Mouse (Mus musculus): Measurements from ENCODE around the gene Trpm3.
A peak's percentile ranks its signal among the peaks of the same experiment; 100 is the strongest.
"Not testable (repeated sequence)": the region's sequence is repeated elsewhere in the genome, so short reads cannot be mapped to it uniquely, and the experiment has no call there.

Trpm3 gene

DNA sequence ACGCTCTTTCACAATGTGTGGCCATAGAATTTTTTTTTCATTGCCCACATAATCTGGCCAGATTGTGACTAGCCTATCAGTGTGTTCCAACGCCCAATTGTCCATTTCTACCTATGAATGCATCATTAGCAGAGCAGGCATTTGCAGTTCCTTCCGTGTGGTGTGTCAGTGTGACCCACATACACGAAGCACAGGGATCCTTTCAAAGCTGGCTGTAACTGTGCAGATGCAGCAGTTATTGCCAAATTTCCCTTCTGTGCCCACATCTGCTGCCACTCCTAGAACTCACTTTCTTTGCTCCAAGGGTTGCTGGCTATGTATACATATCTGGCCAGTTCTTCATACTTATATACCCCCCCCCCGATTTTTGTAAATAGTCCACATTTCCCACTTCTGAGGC lies 834.9 kb downstream of the Trpm3 start:
- DNase-seq (ENCODE audit: low spot score): no peak

DNA sequence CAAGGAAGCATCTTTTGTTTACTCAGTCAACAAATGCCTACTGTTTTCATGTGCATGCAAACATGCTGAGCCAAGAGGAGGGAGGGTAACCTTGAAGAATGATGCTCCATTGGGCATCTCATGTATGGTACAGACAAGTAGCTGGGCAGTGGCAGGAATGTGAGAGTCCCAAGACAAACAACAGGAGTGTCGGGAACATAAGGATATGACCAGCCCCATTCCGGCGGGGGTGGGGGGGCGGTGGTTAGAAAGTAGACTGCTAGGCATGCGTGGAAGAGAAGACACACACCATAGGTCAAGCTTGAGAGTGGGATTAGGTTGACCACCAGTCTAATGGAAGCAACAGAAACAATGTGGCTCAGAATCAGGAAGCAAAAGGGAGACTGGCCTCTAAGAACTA lies 837.0 kb downstream of the Trpm3 start:
- no peak for DNase-seq (ENCODE audit: low spot score)

DNA sequence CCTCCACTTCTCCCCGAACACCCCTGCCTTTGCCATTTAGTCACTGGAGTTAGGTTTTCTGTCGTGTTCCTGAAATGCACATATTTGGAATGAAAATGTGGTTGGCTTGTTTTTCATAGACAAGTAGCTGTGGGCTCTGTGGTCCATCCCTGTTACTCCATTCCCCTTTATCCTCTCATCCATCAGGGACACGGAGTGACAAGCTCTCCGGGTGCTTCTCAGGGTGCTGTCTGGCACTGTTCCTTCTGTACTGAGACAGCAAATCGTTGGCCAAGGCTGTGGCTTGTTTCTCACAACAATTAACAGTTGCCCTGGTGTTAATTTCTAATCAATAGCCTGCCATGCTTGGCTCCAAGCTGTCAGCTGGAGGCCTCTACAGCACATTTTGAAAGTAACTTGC lies 838.7 kb downstream of the Trpm3 start:
- DNase-seq (ENCODE audit: low spot score): no peak

DNA sequence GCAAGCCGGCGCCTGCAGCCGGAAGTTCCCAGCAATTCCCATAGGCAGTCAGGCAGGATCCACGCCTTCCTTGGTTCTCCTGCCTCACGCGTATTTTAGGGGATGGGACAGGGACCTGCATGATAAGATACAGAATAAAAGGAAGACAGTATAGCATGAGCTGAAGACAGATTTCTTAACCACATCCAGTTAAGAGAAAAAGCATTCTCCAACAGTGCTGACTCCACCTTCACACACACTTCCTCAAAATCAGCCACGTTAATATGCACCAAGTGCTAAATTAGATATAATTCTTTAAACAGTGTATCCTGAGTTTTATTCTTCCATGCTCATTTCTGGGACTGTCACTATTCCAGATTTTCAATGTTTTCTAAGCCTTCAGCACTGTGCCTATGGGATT lies 839.9 kb downstream of the Trpm3 start:
- no peak for DNase-seq (ENCODE audit: low spot score)

DNA sequence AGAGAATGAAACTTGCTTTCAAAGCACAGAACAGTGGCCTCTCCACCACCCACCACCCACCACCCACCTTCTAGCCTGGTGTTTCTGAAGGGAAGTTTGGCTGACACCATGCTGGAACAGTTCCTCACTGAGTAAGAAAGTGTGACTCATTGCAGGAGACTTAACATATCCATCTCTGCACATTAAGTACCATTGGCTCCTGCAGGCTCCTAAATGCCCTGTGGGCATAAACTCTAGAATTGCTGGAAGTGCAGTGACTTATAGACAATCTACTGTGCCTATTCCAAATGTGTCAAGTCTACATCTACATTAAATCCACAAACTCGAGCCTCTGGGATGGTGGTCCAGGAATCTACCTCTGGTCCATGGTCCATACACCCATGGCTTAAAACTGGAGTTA lies 840.3 kb downstream of the Trpm3 start:
- no peak for DNase-seq (ENCODE audit: low spot score)

DNA sequence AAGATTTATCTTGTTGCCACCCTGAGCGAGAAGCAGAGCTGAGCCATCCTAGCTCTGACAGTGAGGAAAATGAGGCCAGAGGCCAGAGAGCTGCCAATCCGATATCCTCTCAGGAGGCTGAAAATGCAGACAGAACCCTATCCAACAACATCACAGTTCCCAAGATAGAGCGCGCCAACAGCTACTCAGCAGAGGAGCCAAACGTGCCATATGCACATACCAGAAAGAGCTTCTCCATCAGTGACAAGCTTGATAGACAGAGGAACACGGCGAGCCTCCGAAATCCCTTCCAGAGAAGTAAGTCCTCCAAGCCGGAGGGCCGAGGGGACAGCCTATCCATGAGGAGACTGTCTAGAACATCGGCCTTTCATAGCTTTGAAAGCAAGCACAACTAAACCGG lies 849.1 kb downstream of the Trpm3 start:
- no peak for DNase-seq (ENCODE audit: low spot score)

DNA sequence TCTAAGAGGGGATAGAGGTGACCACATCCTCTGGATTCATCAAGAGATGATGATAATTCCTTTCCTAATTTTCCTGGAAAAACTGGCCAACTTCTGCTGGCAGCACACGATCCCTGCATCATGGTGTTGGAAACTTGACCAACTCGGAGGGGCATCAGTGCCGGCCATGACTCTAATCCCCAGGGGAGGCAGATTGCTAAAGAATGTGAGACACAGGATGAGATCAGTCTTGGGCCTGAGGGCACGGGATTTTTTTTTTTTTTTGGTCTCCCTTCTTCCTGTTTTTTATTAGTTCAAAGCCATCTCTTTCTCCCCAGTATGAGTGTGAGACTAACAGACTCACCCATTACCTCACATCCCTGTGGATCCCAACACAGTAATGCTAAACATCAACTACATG lies 855.1 kb downstream of the Trpm3 start:
- DNase-seq (ENCODE audit: low spot score): no peak

DNA sequence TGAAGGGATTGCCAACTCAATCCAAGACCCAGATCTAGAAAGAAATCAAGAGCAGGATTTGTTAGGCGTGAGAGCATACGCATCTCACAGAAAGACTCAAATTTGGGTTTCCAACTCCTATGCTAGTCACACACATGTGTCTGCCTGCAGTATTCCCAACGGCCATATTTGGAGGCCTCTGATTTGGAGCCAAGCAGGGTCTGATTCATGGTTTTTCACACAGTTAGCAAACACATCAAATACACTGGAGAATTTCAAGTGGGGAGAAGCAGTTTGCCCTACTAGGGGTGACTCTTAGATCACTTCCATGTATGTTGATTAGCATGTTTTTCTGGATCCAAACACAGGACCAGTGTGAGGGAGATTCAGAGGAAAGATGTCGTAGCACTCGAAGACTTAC lies 855.7 kb downstream of the Trpm3 start:
- DNase-seq (ENCODE audit: low spot score): no peak

DNA sequence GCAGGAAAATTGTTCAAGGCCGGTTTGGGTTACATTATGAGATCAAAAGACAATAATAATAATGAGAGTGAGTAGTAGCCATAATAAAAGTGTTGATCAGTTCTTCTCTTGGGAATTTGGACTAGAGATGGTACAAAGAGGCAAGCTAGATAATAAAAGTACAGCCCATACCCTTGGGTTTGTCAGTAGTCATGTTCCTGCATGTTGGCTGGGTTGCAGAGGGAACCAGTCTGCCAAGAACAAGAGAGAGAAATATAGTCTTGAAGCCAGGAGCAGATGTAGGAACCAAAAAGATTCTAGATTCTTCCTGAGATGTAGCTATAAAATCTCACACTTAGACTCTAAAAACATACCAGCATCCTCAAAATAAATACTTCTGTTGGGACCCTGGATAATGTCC lies 861.4 kb downstream of the Trpm3 start:
- DNase-seq (ENCODE audit: low spot score): no peak

DNA sequence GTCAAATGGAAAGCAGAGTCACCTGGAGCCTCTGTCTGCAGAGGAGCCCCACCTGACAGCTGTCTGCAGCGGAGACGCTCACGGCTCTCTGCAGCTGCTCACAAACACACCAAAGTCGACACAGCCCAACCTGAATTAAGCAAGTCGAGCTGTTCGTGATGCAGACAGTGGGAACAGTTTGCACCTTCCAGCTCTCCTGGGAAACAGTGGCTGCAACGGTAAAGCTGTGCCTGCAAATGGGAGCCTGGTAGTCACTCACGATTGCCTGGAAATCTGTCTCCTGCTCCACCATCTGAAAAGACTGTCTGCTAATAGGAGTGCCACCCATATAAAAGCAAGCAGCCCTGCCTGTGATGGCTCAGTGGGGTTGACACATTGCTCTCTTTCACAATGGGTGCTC lies 865.0 kb downstream of the Trpm3 start:
- no peak for DNase-seq (ENCODE audit: low spot score)

DNA sequence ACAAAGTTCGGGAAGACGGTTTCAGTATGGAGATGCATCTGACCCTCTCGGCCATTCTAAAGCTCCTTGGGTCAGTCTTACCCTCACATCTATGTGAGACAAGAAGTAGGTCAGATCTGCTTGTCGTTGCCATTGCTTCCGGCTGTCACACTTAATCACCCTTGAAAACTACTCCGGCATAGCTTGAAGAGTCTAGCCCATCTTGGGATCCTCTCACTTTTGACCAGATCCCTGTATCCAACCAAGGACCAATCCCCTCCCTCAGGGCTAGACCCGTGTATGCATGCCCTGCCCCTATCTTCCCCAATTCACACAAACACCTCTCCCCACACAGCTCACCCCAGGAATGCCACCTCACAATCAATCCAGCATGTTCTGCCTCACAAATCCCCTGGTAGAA lies 867.0 kb downstream of the Trpm3 start:
- no peak for DNase-seq (ENCODE audit: low spot score)

DNA sequence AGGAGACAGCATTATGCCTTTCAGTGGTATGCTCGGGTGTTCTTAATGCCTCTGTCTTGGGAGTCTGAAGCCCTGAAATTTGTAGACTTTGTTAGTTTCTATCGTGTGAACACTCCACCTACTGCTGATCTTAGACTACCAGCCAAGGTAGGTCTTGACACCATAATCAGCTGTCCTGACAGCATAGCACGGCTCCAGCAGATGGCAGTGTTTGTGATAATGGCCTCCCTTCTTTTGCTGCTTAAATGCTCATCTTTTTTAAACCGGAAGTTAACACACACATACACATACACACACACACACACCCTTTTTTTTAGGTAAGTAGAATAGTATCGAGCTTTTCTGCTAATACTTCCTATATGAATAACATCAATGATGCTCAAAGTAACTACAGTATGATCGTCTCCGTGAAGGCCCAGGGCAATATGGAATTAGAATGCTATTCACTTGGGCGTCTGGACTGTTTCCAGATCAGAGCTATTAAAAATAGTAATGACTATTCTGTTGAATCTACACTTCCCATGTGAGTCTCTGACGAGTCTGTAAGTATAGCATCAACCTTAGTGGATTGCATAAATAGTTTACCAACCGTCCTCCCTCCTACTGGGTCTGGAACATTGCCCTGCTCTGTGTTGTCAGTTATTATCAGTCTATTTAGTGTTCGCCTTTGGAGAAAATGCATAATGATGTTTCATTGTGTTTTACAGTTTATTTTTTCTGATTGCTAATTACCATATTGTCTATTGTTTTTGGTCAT lies 867.8 kb downstream of the Trpm3 start:
- DNase-seq (ENCODE audit: low spot score): no peak

DNA sequence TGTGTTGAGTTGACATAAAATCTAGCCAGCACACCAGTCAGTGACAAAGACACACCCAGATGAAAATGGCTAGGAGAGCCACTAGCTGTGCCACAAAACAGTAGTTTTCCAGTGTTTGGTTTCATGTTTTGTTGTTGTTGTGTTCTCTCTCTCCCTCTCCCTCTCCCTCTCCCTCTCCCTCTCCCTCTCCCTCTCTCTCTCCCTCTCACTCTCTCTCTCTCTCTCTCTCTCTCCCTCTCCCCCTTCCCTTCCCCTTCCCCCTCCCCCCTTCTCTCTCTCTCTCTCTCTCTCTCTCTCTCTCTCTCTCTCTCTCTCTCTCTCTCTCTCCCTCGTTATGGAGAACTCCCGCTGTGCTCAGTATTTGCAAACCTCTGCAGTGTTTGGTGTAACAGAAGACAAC lies 874.8 kb downstream of the Trpm3 start:
- no peak for DNase-seq (ENCODE audit: low spot score)

DNA sequence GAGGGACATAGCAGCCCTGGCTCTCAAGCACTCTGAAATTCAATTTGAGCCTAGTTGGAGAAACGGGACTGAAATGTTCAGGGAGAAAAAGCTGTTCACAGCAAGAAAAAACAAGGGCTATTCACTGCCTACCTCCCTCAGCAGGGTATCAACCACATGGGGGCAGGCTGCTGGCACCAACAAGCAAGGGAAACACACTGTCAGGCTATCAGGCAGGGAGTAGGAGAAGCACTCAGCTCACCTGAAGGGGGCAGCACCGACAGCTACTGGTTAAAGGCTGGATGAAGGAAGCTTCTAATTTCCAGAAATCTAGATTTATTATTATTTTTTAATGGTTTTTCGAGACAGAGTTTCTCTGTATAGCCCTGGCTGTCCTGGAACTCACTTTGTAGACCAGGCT lies 876.7 kb downstream of the Trpm3 start:
- DNase-seq (ENCODE audit: low spot score): peak; percentile 32

DNA sequence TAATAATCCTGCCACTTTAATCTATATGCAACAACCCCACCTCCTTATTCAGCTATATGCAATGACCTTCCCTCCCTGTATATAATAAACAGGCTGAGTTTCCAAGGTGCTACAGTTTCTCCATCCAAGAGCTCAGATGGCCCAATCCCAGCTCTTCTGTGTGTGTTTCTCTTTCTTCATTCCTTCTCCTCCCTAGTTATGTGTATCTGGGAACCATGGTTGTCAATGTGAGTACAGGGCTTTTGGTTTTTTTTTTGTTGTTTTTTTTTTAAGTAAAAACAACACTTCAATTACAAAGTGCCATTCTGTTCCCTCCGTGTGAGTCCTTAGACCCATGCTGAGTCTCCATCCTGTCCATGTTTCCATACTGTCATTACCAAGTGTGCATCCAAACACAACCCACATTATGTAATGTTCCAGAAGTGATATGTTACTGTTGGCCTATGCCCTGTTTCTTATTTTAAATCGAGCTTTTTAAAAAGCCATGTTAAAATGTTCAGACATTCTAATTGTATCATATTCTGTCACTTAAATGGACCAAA lies 879.4 kb downstream of the Trpm3 start:
- DNase-seq (ENCODE audit: low spot score): no peak

DNA sequence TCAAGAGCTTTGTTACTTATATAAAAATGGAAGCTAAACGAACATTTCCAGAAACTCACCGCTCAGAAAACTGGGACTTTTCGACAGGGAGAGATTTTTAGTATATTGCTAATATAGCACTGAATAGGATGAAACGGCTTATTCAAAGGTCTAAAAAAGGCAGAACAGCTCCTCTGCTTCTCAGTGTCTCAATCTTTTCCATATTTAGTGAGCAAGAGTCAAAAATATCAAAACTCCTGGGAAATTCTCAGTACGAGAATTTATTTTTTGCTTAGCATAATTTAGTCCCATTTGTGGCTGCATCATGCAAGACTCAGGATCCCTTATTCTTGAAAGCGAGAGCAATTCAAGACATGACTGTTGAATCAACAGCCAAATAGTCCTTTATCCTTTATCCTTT lies 884.1 kb downstream of the Trpm3 start:
- no peak for DNase-seq (ENCODE audit: low spot score)

DNA sequence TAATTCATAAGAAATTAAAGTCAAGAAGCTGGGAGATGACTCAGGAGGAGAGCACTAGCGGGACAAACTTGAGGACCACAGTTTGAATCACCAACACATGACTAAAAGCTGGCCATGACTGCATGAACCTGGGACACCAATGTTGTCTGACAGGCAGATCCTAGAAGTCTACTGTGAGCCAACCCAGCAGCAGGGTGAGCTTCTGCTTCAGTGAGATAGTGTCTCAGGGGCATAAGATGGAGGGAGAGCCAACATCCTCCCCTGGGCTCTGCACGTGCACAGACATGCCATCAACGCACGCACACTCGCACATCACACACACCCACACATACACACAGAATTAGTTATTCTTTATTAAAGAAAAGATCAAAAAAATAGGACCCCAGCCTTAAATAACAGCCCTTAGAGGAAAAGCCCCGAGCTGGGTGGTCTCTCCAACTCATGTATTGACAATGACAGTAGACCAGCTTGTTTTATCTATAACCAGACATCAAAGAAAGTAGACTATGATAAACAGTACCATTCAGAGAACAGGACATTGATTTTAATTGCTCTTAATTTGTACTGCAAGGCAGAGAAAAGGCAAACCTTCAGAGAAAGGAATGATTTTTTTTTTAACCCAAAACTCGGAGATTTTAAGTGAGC lies 884.6 kb downstream of the Trpm3 start:
- no peak for DNase-seq (ENCODE audit: low spot score)

DNA sequence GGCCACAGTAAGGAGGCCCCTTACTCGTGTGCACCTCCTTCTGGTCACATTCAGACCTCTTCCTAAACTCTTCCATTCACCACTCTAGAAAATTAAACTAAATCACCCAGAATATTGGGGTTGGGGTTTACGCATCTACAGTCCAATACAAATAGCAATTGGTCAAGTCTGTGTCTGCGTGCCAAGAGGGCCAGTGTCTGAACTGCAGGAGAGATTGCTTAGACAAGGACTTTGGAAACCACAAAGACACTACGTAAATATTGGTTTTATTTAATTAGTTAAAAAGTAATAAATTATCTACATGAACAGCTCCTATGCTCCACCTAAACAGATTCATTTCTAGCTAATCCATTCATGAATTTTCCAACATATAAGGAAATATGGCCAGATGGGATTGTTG lies 886.0 kb downstream of the Trpm3 start:
- no peak for DNase-seq (ENCODE audit: low spot score)

DNA sequence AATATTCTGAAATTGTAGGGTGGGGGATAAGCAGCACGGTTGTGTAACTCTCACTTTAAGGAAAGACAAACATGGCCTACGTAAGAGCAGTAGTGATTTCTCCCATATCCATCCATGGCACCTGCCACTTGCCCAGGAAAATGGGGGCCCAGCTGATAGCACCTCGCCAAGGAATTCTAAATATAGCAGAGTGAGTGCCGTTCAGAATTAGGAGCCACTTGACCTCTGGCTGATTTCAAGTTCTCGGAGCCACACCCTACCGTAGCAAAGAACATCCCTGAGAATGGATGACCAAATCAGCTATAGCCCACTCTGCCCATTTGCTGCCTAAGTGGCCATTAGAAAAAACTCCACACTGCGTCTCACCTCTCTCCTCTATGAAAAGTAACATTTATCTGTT lies 887.6 kb downstream of the Trpm3 start:
- no peak for DNase-seq (ENCODE audit: low spot score)

DNA sequence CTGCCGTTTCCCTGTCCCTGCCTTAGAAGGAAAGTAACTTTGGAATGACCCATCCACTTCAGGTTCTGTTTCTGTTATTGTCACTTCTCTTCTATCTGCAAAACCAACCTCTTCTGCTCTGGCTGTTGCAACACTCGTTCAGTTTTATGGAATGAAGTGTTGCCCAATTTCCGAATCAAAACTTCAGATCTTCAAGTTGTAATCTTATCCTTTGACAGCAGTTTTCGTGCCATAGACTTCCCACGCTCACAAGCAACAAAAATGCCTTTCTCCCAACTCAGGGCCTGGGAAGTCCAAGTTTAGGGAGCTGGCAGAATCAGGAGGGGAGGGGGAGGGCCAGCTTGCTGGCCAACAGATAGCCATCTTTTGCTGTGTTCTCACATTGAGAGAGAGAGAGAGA lies 889.4 kb downstream of the Trpm3 start:
- DNase-seq (ENCODE audit: low spot score): no peak

DNA sequence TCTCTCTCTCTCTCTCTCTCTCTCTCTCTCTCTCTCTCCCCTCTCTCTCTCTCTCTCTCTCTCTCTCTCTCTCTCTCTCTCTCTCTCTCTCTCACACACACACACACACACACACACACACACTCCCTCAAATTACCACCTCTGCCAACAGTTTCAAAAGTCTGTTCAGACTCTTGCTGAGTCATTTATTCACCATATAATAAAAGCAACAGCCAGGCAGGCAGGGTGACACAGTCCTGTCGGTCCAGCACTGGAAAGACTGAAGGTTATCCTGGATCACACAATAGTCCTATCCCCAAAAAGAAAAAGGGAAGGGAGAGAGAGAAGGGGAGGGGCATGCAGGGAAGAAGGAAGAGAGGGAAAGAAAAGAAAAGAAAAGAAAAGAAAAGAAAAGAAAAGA lies 894.5 kb downstream of the Trpm3 start:
- DNase-seq (ENCODE audit: low spot score): not testable (repeated sequence)

DNA sequence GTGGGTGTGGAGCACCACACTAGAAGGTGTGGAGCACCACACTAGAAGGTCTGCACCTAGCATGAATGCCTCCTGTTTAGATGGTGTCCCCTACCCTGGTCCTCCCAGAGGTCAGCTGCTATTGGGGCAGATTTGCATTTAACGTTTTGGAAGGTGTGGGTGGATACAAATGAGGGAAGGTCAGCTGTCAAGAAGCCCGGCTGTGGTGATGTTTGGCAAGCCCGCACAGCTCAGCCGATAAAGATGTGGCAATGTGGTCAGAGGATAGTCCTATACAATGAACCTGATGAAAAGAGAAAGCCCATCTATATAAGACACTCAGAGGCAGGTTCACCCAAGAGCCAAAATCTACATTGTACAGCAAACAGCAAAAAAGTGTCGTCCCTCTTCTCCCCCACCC lies 895.3 kb downstream of the Trpm3 start:
- DNase-seq (ENCODE audit: low spot score): no peak

DNA sequence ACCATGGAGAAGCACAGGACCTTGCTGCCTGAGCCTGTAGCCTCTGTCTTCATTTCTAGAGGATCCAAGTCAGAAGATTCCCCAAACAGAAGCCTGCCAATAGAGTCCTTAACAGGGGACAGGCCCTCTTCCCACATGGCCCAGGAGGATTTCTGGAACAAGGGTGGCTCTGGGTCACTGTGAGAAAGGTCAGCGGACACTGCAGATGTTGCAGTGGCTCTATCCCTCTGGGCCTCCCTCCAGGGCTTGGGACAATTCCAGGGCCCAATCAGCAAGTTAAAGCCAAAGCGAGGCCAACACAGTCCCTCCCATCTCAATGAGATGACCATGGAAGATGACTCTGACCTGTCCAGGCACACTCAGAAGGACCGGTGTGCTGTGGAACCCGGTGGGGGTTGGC lies 896.1 kb downstream of the Trpm3 start:
- DNase-seq (ENCODE audit: low spot score): peak; percentile 32

DNA sequence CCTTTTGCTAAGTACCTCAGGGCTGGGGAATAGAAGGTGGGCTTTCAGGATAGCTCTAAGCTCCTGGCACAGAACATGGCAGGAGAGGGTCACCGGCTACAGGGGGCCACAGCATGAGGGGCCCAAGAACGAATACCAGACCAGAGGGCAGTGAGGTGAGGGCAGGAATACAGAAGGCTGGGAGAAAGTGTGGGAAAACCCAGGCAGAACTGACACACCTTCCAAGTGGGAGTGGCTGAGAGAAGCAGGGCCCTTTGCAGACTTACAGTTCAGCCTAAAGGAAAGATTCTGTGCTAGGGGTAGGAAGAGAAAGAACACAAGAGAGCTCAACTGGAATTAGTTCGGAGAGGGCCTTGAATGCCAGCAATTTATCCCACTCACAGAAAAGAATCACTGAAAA lies 896.9 kb downstream of the Trpm3 start:
- no peak for DNase-seq (ENCODE audit: low spot score)
